Mouse (Mus musculus) layer of hippocampus, adult 9-11 months (tissue): Measurements from ENCODE around the gene Zfhx3.

ENCODE experiments used
- DNase-seq: peaks from one replicate; pipeline ENCODE4 v3.0.0; 2022

Gene Zfhx3

DNA sequence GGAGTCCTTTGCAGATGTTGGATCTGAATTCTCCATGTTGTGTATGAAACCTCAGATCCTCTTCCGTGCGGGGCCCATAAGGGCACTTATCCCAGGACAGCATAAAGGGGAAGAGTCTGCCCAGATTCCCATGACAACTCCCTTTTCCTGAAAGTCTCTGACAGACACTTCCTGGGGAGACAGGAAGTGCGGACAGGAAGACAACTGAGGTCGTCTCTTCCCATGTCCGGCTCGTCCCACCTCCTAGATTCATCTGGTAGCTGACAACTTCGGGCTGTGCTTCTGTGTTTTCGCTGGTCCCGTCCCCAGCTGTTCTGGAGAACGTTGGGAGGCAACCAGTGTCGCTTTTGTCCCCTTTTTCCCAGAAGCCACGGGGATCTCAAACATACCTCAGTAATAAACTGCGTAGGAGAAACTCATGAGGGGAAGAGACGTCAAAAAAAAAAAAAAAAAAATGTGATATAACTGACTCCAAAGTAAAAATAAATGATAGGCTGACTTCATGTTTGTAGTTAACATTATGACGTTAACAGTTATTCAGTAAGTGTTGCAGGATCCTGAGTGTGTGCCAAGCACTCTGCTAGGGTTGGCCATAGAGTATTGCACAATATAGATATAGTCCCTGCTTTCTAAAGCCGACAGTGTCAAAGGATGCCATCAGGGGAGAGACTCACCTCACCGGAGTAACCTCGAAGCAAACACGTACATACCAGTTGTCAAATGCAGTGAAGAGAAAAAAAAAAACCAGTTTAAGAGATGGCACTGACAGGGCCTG is 653.5 kb downstream of the Zfhx3 start:
- no peak for DNase-seq

DNA sequence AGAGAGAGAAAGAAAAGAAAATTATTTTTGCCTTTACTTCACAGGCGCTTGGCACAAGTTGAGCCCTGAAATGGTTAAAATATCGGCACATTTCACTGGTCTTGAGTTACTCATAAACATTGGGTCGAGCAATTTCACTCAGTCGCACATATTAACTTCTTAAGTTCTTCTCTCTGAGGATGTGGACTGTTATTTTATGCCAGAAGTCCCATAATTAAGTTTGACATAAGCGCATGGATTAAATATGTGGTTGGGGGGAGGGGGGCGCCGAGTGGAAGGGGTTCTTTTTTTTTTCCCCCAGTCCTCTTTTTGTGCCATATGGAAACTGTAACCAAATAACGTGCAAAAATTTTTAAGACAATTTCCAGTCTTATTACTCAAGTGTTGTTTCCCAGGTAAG is 656.6 kb downstream of the Zfhx3 start:
- DNase-seq, result no peak

DNA sequence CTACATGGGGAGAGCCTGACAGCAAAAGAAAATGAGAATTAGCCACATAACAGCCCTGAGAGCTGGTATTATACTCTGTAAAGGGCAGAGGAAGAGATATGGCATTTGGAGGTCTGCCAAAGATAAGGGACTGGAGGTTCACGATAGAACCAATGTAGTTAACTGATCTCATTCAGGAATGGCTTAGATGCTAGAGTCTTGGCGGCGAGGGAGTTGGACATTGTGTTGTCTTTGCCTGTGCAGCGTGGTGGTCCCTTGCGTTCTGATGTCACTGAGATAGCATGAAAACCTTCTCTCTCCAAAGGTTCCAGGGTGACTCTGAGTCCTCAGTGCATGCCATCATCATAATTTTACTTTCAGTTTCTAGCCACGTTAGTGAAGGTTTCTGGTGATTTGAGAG is 657.1 kb downstream of the Zfhx3 start:
- DNase-seq, result no peak

GRCm38 (mm10) chr8:108608678-108609077 is 666.2 kb downstream of the Zfhx3 start:
- DNase-seq, result no peak

- no peak for DNase-seq
Observed at GRCm38 (mm10) chr8:108609114-108609513, 666.7 kb downstream of the Zfhx3 start.

DNA sequence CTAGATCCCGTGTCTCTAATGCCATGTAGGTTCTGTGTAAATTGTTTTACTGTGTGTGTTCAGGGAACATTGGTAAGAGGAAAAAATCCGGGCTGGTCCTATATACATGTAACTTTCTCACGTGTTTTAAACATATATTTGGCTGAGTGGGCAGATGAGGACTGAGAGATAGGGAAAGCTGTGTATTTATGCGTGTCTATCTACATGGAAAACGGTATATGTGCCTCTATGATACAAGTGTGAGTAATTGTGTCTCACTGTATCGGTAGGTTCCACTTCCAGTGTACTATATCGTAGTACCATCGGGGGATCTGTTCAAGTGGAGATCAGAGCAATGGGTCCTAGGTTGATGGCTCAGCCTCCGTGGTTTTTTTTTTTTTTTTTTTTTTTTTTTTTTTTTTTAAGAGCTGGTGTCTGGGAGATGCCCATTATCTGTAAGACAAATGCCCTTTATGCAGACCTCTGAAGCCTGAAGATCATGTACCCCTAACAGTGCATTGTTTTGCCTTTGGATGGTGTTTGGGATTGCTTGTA is 668.8 kb downstream of the Zfhx3 start:
- no peak for DNase-seq

DNA sequence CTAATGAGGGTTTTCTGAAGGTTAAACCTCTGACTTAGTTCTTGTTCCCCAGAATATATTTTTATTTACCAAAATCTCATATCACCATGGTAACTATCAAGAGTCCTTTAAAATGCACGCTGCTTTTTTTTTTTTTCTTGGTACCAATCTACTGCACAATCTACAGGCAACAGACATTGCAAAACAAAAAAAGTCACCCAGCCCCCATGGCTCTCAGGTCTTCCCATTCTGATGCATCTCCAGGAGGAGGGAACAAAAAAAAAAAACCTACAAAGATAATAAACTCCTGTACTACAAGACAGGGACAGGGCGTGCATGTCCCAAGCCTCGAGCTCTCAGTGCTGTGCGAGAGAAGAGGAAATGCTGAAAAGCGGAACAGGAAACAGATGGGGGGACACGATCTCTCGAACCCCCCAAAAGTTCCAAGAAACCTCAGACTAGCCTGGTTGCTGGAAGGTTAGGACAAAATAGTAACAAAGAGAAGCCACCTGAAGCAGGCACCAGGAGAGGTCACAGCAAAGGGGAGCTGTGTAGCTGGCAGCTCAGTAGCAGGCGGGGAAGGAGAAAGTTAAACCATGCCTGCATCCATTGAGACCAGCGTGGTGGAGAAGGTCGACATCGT is 669.5 kb downstream of the Zfhx3 start:
- peak; percentile 48 for DNase-seq

DNA sequence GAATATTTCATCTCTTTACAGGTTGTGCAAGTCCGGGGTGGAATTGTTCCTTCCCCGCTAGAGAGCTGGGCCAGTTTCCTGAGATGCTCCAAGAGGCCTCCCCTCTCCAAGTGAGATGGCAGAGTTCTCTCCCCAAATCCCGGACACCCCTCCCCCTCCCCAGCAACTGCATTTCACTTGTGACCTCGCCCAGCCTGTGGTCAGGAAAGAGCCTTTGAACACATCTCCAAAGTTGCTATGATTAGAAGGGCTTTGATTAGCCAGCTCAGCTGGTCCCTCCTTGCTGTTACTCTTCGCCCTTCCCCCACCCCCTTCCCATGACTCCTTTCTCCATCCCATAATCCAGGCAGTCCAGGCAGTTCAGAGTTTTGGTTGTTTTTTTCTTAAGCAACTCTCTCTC is 670.4 kb downstream of the Zfhx3 start:
- no peak for DNase-seq

DNA sequence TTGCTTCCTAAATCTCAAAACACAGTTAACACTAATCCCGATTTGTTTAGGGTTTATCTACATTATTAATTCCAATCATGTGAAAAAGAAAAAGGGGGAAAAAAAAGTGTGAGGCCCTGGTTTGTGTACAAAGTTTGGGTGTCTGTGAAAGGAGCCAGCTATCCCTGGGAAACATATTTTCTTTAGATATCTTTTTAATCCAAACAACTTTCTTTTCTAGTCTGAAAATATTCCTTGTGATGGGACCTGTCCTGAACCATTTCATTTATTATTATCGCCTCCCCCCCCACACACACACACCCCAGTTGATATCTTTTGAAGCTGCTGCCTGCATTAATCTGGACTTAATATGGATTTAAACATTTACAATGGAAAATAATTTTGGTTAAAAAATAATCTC is 670.8 kb downstream of the Zfhx3 start:
- DNase-seq, result no peak

DNA sequence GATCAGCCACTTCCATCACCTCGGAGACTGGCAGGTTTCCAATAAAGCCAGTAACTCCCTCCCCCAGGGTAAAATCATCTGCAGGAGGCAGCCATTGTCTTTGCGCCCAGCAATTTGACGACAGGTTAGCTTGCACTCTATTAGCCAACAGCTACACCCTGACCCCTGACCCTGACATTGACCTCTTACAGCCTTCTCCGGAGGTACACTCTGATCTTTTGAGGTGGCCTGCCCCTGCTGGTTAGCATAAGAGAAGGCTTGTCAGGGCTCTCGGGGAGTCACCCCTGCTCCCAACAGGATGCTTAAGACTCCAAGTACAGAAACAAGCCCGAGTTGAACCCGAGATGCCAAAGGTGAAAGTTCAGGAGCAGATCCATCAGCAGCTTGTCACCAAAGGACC is 678.9 kb downstream of the Zfhx3 start:
- DNase-seq, result no peak

- no peak for DNase-seq
Observed at GRCm38 (mm10) chr8:108623660-108624059, 681.2 kb downstream of the Zfhx3 start.

GRCm38 (mm10) chr8:108625571-108626120 is 683.2 kb downstream of the Zfhx3 start:
- no peak for DNase-seq

- DNase-seq, result no peak
Observed at GRCm38 (mm10) chr8:108631069-108631468, 688.6 kb downstream of the Zfhx3 start.

DNA sequence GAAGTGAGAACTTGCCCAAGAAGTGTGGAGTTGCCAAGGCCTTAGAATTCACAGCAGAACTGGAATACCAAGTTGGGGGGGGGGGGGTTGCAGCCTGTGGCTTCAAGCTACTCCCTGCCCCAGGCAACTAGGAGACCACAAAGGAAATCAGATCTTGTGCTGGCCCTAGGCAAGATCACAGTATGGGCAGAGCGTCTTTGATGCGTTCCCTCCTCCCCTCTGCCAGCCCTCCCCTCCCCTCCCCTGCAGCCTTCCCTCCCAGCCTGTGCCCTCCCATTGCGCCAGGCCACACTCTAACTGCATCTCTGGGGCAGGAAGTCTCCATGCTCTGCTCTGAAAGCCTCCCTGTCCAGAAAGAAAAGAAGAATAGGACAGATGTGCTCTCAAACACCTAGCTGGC is 691.8 kb downstream of the Zfhx3 start:
- no peak for DNase-seq

DNA sequence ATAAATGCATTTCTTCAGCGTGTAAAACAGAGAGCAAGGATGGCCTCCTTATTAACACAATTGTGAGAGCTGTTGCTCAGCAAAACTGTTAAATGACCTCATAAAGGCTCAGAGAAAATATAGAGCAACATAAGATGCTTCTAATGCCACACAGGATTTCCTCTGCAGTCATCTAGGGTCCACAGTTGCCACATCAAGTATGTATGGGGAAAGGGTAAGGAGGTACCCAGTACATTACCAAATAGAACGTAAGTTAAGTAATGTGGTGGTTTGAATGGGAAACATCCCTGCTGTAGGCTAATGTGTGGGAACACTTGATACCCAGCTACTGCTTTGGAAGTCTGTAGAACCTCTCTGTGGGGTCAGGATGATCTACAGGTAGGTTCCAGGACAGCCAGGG is 695.4 kb downstream of the Zfhx3 start:
- no peak for DNase-seq

DNA sequence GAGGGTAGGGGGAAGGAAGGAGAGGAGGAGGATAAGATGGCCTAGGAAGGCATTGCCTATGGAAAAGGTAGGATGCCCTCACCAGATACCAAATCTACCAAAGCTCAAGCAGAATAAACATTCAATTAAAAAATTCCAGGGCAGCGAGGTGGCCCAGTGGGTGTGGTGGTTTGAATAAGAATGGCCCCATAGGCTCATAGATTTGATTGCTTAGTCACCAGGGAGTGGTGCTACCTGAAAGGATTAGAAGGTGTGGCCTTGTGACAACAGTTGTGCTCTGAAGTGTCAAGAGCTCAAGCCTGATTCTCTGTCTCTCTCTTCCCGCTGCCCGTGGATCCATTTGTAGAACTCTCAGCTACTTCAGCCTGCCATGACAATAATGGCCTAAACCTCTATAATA is 703.2 kb downstream of the Zfhx3 start:
- no peak for DNase-seq

GRCm38 (mm10) chr8:108647556-108647955 is 705.1 kb downstream of the Zfhx3 start:
- DNase-seq, result no peak

DNA sequence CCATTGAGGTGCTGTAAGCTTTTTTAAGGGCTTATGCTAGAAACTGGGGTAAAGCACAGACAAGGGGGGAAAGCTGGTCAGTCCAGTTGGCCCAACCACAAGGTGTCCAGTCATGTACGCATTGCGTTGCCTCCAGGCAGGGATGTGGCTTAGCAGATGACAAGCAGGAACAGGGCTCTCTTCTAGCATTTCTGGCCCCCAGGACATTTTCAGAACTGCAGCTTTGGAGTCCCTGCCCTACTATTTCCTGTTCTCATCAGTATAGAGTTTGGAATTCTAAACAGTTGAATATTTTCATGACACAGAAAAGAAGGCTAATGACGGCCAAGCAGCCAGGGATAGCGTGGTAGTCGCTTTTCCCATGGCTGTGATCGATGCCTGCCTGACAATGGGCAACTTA is 706.5 kb downstream of the Zfhx3 start:
- no peak for DNase-seq

- DNase-seq, result no peak
Observed at GRCm38 (mm10) chr8:108650837-108651236, 708.4 kb downstream of the Zfhx3 start.

- DNase-seq, result no peak
Observed at GRCm38 (mm10) chr8:108661486-108662093, 719.1 kb downstream of the Zfhx3 start.

DNA sequence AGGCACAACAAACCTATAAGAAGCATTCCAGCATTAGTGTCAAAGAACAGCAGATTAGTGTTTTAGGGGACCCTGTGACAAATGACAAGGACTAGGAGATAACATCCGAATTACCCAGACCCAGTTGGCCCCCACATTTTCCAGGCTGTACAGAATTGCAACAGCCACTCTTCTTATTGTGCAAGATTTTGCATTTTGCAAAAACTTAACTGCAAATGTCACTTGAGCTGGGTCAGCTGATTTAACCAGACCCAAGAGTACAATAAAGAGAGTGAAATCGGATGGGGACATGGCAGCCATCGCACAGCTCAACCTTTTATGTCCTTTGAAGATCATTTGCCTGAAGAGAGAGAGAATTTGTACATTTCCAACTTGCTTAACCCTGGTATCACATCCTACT is 720.3 kb downstream of the Zfhx3 start:
- no peak for DNase-seq

GRCm38 (mm10) chr8:108671939-108672515 is 729.6 kb downstream of the Zfhx3 start:
- DNase-seq, result no peak

DNA sequence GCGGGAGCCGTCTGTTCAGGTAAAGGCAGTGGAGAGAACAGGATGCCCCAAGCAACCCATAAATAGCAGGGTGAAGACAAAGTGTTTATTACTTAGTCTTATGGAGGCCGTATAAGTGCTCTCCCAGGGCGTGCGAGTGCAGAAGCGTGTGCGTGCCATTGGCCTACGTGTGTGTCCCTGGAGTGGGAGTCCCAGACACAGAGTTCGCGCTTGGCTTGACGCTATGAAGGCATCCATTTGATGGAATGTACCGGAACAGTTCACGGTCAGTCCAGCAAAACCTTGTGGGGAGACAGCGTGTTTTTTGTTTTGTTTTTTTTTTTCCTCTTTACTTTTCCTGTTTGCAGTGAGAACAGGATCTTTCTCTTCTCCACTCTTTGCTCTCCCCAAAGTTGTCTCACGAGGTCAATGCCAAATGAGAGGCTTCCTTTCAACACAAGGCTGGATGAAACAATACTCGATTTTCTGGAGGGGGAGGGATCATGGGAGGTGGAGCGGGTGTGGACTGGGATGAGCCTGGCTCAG is 732.6 kb downstream of the Zfhx3 start:
- DNase-seq, result no peak
